Mouse (Mus musculus) kidney, postnatal 0 days (tissue): Measurements from ENCODE around the gene Lats2. TPM values are rescaled to one million over a fixed set of nuclear protein-coding genes. Genes with fewer than 3 reads are reported as not detected.

Experiments used
- ATAC-seq: fragments of 200-750 bp; cut with Nextera tagmentation; replicated peaks from 2 replicates; pipeline ENCODE4 v1.8.0; 2017; ENCODE audit warnings: low read depth, moderate number of reproducible peaks, moderate TSS enrichment, moderate library complexity; ENCODE audit not compliant: low FRiP score
- DNase-seq: peaks from one replicate; pipeline ENCODE4 v3.0.0-alpha.2; 2016; ENCODE audit warnings: low spot score
- H3K27ac ChIP-seq: fragments of 300-500 bp; sonication (generic); 2 replicates; pipeline ENCODE4 v1.5.1; 2014; ENCODE audit warnings: mild to moderate bottlenecking
- H3K27me3 ChIP-seq: fragments of 300-500 bp; sonication (generic); 2 replicates; pipeline ENCODE4 v1.6.1; 2014; ENCODE audit warnings: low read length, mixed read lengths; ENCODE audit not compliant: insufficient read depth
- H3K36me3 ChIP-seq: fragments of 300-500 bp; sonication (generic); 2 replicates; pipeline ENCODE4 v1.6.1; 2014; ENCODE audit warnings: low read length, mixed read lengths; ENCODE audit not compliant: insufficient read depth
- H3K4me1 ChIP-seq: fragments of 300-500 bp; sonication (generic); replicated peaks from 2 replicates; pipeline ENCODE4 v1.6.1; 2014; ENCODE audit warnings: antibody characterized with exemption, low read length, mixed read lengths; ENCODE audit not compliant: insufficient read depth
- H3K4me2 ChIP-seq: fragments of 300-500 bp; sonication (generic); 2 replicates; pipeline ENCODE4 v1.6.1; 2014; ENCODE audit warnings: mild to moderate bottlenecking, low read length, moderate library complexity, mixed read lengths
- H3K4me3 ChIP-seq: fragments of 300-500 bp; sonication (generic); replicated peaks from 2 replicates; pipeline ENCODE4 v1.5.1; 2014; ENCODE audit warnings: low read depth, low read length
- H3K9ac ChIP-seq: fragments of 300-500 bp; sonication (generic); 2 replicates; pipeline ENCODE4 v1.6.1; 2014; ENCODE audit warnings: low read depth, low read length
- H3K9me3 ChIP-seq: fragments of 300-500 bp; sonication (generic); replicated peaks from 2 replicates; pipeline ENCODE4 v1.6.1; 2016; ENCODE audit warnings: low read length, inconsistent platforms, mixed read lengths
- CTCF ChIP-seq: IDR thresholded peaks from 2 replicates; pipeline ENCODE4 v1.5.1; 2016; ENCODE audit warnings: antibody characterized with exemption, low read depth, mild to moderate bottlenecking, moderate library complexity
- WGBS: fragments of 180-500 bp; shearing (Covaris S2); extraction: QIAGEN DNeasy Blood & Tissue Kit; methylation state at CpG from one replicate; pipeline ENCODE4 v1.1.7; 2014; 5-methylcytosine and 5-hydroxymethylcytosine counted together
- polyA plus RNA-seq: library from polyadenylated mRNA; unstranded; fragments of >200 nt; fragmentation: Nextera tagmentation; extraction: Ambion mirVana; gene quantifications from 2 replicates; pipeline ENCODE4 v1.2.1, GENCODE M21; 2015

Gene Lats2
- polyA plus RNA-seq, 1 experiment from 2014 or later: 24.2 TPM

- TF ChIP-seq CTCF: no peak
- H3K9me3 ChIP-seq: no peaks in the 10 kb centered on the region
- DNase-seq (no peak), ATAC-seq (no peak)
- no peaks in the 10 kb centered on the region for H3K4me1 ChIP-seq
- WGBS: 64% methylated on average over 2 of the region's 2 CpGs
- H3K9ac ChIP-seq: no peak overlapping the region
- no peaks in the 10 kb centered on the region for H3K27me3 ChIP-seq
- H3K4me2 ChIP-seq: no peak overlapping the region
- H3K27ac ChIP-seq: no peak overlapping the region
- no peaks in the 10 kb centered on the region for H3K36me3 ChIP-seq
- no peak overlapping the region for H3K4me3 ChIP-seq
Measured at GRCm38 (mm10) chr14:57789311-57789710, 31.1 kb upstream of the Lats2 start.

- Histone ChIP-seq H3K9me3 (no peaks in the 10 kb centered on the region), H3K9ac (no peak overlapping the region), H3K4me1 (no peaks in the 10 kb centered on the region), H3K4me3 (no peak overlapping the region), H3K4me2 (no peak overlapping the region), H3K36me3 (no peaks in the 10 kb centered on the region), H3K27ac (no peak overlapping the region), H3K27me3 (no peaks in the 10 kb centered on the region)
- no peak for TF ChIP-seq CTCF
- no peak for ATAC-seq
- WGBS: 36% methylated on average over 4 of the region's 4 CpGs
- DNase-seq: no peak
Measured at GRCm38 (mm10) chr14:57787406-57787805, 29.2 kb upstream of the Lats2 start.

DNA sequence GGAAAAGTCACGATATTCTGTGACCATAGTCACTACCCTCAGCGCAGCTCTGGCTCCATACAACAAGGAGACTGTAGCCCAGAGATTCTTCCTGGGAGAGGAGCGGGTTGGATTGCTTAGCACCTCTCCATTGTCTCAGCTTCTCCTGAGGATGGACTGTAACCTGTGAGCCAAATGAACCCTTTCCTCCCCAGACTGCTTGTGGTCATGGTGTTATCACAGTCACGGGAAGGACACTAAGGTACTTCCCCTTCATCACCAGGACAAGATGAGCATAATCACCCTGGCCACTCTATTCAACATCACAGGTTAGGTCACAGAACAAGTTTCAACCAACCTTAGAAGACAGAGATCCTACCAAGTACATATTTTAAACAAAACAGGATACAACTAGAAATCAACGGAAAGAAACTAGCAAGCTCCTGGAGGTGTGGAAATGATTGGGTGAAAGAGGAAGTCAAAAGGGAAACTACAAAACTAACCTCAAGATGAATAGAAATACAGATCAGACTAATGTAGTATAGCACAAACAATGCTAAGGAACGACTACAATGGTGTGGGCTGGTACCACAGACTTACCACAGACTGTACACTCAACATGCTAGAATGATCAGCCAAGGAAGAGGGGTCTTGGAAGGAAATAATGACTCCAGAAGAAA is 14.1 kb upstream of the Lats2 start:
- H3K36me3 ChIP-seq: no peaks in the 10 kb centered on the region
- 80% methylated on average over 6 of the region's 6 CpGs for WGBS
- H3K9ac ChIP-seq: no peak overlapping the region
- H3K4me2 ChIP-seq: no peak overlapping the region
- DNase-seq (no peak), ATAC-seq (no peak)
- no peak for TF ChIP-seq CTCF
- H3K4me3 ChIP-seq: no peak overlapping the region
- H3K27me3 ChIP-seq: no peaks in the 10 kb centered on the region
- no peaks in the 10 kb centered on the region; the same call in 1 of the 2 replicates for H3K9me3 ChIP-seq
- H3K27ac ChIP-seq: no peak overlapping the region
- no peaks in the 10 kb centered on the region for H3K4me1 ChIP-seq

- Histone ChIP-seq H3K36me3 (no peaks in the 10 kb centered on the region), H3K27me3 (no peaks in the 10 kb centered on the region), H3K9ac (no peak overlapping the region), H3K4me2 (no peak overlapping the region), H3K4me3 (no peak overlapping the region), H3K4me1 (no peaks in the 10 kb centered on the region), H3K27ac (no peak overlapping the region), H3K9me3 (no peaks in the 10 kb centered on the region; the same call in 1 of the 2 replicates)
- WGBS: 87% methylated on average over 5 of the region's 5 CpGs
- DNase-seq (peak; percentile 31), ATAC-seq (no peak)
- TF ChIP-seq CTCF: no peak
Measured at GRCm38 (mm10) chr14:57769102-57769501, 10.9 kb upstream of the Lats2 start.

DNA sequence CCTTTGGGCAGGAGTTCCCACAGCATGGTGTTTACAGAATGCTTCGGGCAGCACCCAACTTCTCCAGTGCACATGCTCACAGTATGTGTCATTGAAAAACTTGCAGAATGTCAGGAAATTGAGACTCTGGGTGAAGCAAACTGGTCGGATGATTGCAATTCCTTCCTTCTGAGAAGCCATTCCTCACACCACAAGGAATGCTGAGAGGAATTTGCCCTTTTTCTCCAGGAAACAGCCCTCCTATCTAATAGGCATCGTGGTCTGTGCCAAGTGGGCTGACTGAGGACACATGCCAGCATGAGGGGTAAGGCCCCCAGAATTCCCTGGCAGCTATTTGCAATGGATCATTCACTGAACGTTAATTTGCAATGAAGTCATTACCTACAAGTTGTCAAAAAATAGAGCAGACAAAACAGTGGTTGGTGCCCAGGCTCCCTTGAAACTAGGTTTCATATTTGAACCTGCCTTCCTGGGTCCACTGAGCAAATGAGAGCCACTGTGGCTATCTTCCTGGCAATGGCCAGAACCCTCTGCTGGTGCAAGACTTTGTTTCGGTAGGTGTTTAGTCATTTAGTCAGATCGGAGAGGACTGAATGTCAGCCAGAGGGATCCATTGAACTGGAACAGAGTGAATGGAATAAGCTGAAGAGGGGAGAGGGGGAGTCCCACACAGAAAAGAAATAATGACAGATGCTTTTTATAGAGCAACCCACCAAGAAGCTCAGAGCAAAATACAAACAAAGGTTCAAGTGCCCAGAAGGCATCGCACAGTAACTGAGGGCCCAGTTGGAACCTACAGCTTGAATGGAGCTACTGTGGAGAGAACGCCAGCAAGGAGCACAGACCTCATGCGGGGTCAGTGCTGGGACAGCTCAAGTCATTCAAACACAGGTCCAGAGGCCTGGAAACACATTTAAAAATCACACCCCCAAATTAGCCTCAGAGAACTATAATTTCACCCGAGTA is 2.5 kb upstream of the Lats2 start:
- Histone ChIP-seq H3K27ac (peak overlapping the region; percentile 48; the same call in 1 of the 2 replicates), H3K27me3 (no peaks in the 10 kb centered on the region), H3K4me2 (no peak overlapping the region), H3K9ac (no peak overlapping the region), H3K4me1 (0 out of 2 replicates have a peak, but pooled peaks cover 7% of the 10 kb centered on the region), H3K4me3 (no peak overlapping the region), H3K36me3 (no peaks in the 10 kb centered on the region), H3K9me3 (no peaks in the 10 kb centered on the region)
- DNase-seq (peak; percentile 36), ATAC-seq (no peak)
- TF ChIP-seq CTCF: no peak
- 52% methylated on average over 10 of the region's 10 CpGs for WGBS

DNA sequence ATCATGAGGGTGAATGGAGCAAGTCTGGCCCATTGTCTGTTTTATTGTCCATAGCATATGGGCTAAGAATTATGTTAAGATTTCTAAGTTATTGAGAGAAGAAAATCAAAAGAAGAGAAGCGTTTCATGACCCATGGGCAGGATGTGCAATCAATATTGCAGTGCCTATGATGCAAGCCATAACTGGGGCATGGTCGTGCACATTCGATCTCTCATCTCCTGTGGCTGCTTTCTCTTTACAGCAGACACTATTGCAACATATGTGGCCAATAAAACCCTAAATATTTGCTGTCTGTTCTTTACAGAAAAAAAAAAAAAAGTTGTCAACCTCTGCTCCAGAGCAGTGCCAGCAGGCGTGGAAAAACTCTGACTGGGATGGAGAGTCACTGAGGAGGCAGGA is 2.1 kb downstream of the Lats2 start:
- Histone ChIP-seq H3K27me3 (no peaks in the 10 kb centered on the region), H3K36me3 (no peaks in the 10 kb centered on the region), H3K27ac (no peak overlapping the region), H3K9ac (no peak overlapping the region), H3K9me3 (no peaks in the 10 kb centered on the region), H3K4me3 (no peak overlapping the region), H3K4me1 (0 out of 2 replicates have a peak, but pooled peaks cover 6% of the 10 kb centered on the region), H3K4me2 (no peak overlapping the region)
- ATAC-seq: no peak
- no peak for DNase-seq
- 81% methylated on average over 4 of the region's 4 CpGs for WGBS
- no peak for TF ChIP-seq CTCF
